Mouse (Mus musculus) retina, embryonic 14.5 days (tissue): Measurements from ENCODE around the gene Shroom1.

Experiments used
- DNase-seq: peaks from one replicate; pipeline ENCODE4 v3.0.0-alpha.2; 2015; ENCODE audit warnings: low spot score

Gene Shroom1

DNA sequence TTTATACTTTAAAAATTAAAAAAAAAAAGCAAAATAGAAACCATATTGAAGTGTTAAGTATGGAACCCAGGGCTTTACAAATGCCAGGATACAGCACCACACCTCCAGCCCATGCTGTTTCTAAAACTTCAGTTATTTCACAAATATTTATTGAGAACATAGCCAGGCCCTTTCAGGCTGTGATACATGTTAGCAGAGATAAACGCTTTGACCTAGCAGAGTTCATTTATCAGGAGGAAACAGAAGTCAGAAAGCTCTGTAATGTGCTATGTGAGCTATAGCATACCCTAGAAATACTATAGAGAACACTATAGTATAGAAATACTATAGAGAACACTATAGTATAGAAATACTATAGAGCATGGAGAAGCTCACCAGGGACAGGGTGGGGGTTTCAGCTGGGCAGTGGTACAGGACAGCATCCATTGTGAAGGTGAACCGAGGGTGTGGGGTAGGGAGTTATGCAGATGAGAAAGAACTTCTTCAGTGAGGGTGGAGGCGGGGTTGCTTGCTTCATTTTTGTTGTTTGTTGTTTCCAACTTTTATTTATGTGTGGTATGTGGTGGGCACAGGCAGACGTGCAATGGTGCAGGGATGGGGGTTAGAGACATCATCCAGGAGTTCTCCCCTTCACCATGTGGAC is 24.2 kb downstream of the Shroom1 start:
- DNase-seq = no peak

DNA sequence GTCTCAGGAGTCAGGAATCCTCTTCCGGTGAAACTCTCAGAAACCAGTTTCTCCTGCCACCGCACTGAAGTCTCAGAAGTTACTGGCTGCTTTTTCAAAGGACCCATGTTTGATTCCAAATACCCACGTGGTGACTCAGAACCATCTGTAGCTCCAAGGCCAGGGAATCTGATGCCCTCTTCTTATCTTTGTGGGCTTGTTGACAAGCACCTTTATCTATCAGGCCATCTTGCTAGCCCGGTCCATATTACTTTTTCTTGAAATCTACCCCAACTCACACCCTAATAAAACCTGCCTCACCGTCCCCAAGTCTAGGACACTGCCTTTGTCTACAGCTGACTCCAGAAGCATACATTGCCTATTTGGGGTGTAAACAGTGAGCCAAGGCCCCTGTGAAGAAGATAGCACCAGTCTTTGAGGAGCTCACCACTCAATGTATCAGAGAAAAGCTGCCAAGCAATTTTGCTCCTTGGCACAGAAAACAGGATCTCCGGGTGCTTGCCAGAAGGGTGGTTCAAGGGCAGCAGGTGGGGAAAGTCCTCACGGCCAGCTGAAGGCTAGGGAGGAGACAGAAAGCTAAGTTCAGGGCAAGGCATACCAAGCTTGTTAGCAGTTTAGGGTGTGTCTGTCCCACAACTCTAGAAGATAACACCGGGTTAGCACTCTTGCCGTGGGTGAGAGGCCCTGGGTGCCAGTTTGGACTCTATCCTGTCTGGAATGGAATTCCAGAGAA is 26.3 kb downstream of the Shroom1 start:
- DNase-seq = no peak

DNA sequence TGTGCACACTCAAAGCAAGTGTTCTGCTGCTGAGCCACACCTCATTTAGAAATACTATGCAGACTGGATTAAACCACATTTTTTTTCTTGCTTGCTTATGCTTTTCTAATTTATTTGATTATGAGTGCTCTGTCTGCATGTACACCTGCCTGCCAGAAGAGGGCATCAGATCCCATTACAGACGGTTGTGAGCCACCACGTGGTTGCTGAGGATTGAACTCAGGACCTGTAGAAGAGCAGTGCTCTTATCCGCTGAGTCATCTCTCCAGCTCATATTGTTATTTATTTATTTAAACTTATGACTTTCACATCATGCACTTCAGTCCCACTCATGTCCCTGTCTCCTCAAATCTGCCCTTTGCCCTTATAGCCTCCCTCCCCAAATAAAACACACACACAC is 28.7 kb downstream of the Shroom1 start:
- no peak for DNase-seq

DNA sequence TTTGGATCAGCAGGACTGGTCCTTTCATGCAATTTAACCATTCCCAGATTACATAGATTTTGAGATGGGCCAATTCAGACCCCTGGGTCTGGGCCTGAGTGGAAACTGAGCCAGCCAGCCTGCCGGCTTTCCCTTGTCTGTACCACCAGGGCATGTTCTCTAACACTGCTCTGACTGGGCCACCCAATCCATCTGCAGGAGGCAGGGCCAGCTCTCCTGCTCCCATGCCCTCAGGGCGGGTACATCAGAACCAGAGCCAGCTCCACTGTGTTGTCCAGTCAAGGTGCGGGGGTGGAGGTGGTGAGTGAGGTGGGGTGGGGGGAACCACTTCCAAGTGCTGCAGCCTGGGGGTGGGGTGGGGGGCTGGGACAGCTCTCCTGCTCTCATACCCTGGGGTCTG is 29.3 kb downstream of the Shroom1 start:
- DNase-seq = no peak

DNA sequence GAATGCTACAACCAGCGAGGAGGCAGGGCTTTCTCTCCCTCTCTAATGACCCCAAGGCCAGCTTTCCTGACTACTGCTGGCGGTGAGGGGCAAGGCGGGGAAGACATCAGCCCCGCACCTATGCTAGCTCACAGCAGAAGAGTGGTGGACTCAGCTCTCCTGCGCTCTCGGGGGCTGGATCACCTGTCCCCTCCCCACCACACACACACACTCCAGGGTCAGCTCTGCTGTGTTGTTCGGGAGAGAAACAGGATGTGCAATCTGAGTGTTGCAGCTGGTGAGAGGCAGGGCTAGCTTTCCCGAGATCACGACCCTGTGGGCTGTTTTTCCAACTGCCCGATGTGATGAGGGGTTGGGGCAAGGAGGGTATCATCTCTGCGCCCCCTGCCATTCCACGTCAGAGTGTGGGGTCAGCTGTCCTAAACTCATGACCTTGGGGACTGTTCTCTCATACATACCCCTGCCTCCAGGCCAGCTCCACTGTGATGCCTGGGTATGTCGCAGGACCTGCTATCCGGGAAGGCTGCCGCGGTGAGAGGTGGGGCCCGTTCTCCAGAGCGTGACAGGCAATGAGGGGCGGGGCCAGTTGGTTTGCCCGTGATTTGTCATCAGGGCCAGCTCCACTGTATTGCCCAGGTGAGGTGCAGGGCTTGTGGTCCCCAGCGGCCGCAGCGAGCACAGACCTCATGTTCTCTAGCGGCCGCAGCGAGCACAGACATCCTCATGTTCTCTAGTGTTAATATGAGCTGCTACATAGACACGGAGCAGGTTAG is 30.0 kb downstream of the Shroom1 start:
- DNase-seq = no peak

DNA sequence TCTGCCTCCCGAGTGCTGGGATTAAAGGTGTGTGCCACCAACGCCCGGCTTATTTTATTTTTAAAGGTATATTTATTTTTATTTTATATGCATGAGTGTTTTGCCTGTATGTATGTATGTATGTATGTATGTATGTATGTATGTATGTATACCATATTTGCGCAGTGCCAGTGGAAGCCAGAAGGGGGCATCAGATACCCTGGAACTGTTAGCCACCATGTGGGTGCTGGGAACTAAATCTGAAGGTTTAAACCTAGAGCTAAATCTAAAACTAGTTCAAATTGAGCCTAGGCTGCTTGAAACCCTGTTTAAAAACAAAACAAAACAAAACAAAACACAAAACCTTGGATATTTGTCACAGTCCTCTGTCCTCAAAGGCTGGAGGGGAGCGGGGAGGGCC is 32.0 kb downstream of the Shroom1 start:
- DNase-seq = no peak

DNA sequence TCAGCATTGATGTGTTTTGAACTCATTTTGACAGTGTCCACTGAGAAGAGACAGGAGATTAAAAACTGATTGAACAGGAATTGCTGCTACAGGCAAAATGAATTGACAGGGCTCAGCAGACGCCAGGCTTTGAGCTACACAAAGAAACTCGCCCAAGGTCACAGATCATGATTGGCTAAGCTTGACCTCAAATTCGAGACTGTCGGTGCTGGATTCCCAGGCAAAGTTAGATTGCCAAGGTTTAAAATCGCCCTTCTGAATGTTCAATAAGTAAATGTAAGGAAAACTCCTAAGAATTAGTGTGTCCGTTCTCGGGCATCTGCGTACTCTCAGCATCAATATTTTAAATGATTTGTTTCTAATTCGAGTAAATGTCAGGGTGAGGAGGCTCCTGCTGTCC is 32.4 kb downstream of the Shroom1 start:
- no peak for DNase-seq

DNA sequence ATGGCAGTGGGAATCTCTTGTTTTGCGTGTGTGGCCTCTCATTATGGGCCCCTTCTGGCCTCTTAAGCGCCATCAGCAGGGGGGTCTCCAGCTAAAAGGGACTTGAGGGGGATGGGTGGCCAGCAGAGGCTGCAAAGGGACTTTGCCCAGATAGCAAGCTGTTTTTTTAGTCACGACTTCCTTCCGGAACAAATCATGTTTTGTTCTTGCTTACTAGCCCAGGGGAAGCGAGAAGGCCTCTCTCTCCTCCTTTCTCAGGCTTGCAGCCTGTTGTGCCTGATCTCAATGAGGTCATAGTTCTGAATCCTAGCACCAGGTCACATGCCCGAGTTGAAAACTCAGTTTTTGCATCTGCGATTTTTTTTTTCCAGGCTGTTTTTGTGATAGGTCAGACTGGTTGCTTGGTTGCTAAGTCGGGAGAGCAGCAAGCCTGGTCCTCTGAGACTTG is 35.0 kb downstream of the Shroom1 start:
- DNase-seq = peak; percentile 82

DNA sequence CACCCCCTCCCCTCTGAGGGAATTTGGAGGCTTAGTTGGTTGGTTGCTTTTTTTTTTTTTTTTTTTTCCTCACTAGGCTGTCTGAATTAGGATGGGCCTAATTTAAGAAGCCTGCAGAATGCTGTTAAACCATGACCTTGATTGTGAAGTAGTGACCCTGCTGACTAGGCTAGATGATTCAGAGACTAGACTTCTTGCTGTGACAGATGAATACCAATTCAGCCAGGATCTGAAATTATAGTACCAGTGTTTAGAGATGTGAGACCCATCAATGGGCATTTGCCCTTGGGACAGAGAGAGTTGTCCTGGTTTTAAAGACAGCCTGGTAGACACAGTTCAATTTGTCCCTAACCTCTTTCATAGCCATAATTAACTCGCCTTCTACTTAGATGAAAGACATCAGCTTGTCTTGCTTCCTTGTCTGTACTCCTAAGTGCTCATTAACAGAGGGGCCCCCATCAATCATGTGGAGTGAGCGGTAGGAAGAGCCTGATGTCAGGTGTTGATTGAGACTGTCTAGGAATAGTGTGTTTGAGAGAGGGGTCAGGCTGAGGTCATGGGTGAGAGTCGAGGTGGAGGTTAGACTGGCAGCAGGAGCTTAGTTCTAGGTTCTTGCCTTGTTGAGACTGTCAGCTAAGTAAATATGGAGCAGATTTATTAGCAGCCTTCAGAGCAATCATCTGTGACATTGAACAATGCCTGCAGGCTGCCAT is 36.4 kb downstream of the Shroom1 start:
- DNase-seq = peak; percentile 73

DNA sequence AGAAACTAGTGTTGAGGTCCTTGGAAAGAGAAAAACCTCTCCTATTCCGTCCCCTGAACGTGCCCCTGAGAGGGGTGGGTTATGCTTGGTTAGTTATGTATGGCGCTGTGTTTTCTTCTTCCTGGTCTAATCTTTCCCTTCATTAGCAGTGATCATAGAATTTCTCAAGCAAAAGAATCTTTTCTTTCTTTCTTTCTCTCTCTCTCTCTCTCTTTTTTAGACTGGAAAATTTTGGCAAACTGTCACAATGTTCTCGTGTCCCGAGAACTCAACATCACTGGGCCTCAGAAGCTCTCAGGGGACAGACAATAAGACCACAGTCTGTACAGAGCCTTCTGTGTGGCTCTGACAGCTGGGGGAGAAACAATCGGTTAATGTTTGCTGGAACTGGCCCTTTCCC is 38.4 kb downstream of the Shroom1 start:
- no peak for DNase-seq

DNA sequence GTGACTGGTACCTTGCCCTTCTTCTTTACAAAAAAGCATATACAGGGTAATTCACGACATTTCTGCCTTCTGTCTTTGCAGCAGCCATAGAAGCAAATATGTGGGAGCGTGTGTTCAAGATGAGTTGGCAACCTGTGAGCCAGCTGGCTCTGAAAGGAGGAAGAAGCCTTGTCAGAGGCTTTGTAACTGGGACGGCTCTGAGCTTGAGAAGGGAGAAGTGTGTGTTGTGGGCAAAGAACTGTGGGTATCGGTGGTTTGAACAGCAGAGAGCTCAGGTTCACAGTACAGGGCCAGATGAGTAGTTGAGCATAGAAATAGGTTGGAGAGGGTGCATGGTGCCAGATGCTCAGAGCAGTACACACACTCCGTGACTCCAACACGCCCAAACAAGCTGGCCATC is 39.9 kb downstream of the Shroom1 start:
- DNase-seq = no peak

DNA sequence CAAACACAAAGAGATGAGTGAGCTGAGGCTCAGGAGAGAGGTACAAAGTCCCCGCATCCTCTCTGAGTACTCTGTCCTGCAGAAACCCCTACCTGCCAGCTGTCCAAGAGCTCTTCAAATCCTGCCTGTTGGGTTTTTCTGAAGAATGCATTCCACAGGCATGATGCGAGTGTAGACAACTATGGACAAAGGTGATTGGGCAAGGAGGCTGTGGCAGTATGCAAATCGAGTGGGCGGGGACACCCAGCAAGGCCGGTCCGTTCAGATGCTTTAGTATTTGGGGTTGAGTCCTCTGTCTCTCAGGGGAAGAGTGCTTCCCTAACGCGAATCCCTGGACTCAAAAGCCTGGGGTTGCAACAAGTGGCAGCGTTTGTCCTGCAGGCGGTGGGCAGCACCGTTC is 43.6 kb downstream of the Shroom1 start:
- DNase-seq = no peak

DNA sequence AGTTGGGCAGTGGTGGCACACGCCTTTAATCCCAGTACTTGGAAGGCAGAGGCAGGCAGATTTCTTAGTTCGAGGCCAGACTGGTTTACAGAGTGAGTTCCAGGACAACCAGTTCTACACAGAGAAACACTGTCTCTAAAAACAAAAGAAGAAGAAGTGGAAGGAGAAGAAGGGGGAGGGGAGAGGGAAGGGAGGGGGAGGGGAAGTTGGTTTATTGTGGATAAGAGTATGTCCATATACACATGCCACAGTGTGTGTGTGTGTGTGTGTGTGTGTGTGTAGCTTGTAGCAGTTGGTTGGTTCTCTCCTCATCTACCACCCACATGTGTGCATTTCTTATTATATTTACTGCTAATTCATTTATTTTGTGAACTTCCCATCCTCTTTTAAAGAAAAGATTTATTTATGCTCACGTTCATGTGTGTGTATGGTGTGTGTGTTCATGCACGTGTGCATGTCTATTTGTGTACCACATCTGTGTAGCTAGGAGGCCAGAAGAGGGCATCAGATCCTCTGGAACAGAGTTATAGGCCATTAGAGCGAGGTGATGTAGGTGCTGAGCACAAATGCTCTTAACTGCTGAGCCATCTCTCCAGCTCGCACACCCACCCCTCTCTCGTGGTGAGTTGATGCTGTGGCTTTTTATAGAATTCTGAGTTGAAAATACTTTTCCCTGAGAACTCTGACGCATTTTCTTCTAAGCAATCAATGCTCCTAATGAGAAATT is 45.2 kb downstream of the Shroom1 start:
- no peak for DNase-seq

DNA sequence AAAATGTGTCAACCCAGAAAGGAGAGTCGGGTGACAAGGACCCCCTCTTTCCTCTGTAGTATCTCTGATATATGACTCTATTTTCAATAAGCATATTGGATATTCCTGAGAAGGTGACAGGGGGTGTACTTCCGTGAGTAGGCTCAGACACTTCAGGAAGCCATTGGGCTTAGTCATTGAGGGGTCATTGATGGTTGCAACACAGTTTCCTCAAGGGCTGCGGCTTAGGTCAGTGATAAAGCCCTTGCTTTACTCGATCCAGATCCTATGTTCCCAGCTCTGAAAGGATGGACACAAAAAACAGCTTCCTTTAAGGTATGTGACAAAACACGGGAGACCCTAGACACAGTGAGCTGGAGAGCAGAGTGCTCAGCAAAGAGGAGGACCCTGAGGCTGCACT is 46.7 kb downstream of the Shroom1 start:
- no peak for DNase-seq

DNA sequence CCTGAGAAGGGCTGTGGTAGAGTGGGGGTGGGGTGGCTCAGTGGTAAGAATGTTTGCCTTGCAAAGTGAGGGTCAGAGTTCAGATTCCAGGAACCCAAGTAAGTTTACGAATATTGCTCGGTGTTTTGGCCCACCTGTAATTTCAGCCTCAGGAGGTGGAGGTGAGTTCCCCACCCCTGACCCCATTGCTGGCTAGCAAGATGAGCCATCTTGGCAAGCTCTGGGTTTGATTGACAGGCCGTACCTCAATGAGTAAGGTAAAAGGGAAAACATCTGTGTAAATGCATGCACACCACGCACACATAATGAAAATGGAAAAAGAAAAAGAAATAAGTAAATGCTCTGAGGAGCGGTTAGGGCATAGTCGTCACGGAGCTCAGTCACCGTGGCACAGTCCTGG is 47.4 kb downstream of the Shroom1 start:
- no peak for DNase-seq

DNA sequence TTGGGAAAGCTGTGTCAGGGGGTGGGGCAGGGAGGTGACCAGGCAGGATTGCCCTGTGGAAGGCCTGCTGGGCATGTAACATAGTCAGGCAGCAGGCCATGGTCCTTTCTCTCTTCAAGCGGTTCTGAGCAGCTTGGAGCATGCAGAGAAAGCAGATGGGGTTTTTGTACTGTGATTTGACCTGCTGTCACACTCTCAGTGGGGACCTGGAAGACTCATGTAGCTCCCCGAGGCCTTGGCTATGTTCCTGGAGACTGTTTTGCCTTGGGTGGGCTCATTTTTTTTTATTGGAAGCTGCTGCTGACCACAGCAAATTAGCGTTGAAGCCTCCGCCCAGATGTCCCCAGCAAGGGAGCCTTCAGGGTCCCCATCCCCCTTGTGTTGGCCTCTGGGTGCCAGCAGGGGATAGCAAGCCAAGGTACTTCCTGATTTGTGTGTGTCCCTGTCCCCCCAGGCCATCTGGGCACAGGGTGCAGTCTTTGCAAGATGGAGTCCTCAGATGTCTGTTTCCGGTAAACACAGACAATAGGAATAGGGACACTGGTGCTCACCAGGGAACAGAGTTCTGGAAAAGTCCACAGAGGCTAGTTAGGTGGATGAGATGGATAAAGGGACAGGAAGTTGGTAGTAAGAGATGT is 48.1 kb downstream of the Shroom1 start:
- DNase-seq = no peak

DNA sequence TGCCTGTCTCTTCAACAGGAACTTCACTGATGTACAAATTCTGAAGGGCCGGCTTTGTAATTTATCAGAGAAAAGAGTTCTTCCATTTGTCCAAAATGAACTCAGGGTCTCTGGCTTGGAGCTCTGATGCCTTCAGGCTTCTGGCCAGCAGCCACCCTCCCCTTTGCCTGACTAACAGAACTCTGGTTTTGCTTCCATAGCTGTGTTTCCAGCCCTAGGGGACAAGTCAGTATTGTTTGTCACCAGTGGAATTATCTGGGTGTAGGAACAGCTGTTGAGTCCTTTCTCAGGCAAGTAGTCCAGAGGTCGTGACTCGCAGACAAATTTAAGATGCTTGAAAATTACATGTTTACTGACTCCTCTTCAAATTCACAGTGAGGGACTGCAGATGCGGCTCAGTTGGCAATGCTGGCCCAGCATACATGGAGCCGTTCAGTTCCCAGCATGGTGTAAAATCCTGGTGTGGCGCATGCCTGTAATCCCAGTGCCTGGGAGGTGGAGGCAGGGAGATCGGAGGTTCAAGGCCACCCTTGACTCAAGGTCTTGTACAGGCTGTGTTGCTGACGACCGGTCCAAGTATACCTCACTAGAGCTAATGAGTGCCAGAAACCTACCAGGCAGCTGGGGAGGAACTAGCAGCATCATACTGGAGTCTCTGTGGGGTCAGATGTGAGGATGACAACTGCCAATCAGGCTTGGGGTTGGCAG is 50.2 kb downstream of the Shroom1 start:
- no peak for DNase-seq

DNA sequence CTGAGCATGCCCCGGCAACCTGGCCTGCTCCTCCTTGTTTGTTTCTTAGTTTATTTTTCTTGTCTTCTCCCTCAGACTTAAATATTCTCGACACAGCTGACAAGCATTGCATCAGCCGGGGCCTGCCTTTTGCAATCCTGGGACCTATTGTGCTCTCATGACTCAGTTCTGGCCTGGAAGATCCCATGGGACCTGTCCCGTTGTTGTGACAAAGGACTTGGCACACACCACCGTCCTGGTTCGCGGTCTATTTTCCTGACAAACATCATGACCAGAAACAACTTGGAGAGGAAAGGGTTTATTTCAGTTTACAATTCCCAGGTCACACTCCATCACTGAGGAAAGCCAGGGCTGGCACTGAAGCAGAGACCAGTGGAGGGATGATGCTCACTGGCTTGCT is 51.1 kb downstream of the Shroom1 start:
- no peak for DNase-seq

DNA sequence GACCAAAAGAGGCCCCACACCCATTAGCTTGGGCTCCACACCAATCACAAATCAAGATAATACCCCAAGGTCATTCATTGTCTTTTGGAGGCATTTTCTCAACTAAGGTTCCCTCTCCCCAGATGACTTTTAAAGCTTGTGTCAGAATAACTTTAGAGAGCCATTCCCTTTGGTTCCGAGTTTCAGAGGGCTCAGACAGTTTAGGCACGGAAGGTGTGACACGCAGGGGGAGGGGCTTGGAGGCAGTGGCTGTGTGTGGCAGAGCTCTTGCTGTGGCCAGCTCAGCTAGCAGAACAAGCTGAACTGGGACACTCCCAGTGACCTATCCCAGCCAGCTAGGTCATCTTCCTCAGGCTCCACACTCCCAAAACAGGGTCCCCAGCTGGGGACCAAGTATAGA is 51.6 kb downstream of the Shroom1 start:
- DNase-seq = no peak

DNA sequence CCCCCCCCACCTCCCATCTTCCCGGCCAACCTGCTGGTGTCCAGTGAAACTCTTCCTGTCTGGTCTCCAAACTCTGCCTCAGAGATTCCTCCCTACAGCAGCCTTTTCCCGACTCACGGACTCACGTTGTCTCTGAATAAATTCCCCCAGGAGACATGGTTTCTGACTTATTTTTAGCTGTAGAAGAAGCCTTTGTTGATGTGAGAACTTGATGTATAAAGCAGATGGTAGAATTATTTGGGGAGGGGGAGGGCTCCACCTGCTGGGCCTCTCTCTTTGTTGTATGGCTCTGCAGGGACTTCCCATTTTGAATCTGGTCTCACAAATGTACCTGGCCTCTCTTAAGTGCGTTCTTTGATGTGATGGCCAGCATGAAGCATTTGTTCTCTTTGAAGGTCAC is 53.3 kb downstream of the Shroom1 start:
- no peak for DNase-seq
